Mouse (Mus musculus): ENCODE results near the gene Tmem208. TPM values are rescaled to one million over a fixed set of nuclear protein-coding genes. Genes with fewer than 3 reads are reported as not detected.

Gene Tmem208
- total RNA-seq, 1 experiment from 2014 or later, result 27.6 TPM

DNA sequence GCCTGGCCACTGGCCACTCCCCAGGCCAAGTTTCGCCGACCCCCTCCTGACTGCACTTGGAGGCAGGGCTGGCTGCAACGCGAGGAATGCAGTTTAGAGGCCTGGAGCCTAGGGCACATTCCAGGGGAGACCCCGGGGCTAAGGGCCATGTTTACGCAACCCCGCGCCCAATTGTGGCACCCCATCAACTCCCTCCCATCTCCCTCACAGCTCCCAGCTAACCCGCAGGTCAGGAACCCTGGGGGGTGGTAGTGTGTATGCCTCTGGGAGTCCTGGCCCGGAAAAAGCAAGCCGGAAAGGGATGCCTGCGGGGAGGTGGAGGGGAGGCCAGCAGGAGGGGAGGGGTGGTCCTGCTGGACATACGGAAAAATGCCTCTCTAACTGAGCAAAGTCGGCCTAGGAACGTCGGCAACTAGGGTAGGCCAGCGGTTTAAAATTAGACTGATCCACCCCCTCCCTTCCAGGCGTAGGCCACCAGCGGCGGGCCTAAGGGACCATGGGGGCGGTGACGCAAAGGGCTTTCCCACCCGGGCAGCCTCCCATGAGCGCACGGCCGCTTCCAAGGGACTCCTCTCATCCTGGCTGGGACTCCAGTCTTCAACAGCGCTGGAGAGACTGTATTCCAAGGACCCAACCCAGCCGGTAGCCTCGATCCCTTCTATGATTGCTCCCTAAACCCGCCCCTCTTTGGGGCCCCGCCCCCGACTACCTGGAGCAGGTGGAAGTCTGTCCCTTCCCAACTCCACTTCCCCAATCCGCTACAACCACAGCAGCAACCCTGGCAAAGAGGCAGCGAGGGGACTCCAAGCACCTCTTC, 20.7 kb downstream of the Tmem208 start:
- no peak for ATAC-seq (ENCODE audit: extremely low read depth, insufficient number of reproducible peaks, low FRiP score, poor library complexity, severe bottlenecking)

DNA sequence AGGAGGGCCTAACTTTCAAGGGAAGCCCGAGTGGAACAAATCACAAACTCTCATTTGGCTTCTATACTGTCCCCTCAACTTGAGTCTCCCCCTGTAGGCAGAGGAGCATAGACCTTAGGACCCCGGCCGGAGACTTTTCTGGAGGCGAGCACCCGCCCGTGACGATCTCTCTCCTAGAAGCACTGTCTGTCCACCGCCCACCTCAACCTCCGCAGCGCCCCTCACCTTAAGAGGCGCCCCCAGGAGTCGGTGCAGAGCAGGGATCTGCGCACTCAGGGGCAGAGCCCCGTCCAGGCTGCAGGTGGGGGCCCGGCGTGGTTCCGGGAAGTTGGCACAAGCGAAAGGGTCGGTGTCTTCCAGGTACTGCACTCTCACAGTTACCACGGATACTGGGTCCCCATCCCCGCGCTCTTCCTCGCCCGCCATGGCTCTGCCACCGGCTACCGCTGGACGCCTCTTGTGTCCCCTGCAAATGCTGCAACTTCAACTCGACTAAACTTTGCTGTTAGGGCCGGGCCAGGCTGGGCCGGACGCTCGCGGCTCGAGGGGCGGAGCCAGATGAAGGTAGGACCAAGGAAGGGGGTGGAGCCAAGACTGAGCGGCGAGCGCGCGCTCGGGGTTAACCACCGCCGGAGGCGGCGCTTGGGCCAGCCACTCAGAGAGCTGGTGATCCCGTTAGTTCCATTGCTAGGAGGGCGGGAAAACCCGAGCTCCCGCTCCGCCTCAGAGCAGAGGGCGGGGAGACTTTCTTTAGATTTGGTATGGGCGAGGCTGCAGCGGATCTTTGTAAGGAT, 21.5 kb downstream of the Tmem208 start, which contains the start of gene Fhod1:
TSS of gene Fhod1 (minus strand) at position 526 of the 794 bp plus-strand sequence.
- ATAC-seq (ENCODE audit: extremely low read depth, insufficient number of reproducible peaks, low FRiP score, poor library complexity, severe bottlenecking), result peak; percentile 80

DNA sequence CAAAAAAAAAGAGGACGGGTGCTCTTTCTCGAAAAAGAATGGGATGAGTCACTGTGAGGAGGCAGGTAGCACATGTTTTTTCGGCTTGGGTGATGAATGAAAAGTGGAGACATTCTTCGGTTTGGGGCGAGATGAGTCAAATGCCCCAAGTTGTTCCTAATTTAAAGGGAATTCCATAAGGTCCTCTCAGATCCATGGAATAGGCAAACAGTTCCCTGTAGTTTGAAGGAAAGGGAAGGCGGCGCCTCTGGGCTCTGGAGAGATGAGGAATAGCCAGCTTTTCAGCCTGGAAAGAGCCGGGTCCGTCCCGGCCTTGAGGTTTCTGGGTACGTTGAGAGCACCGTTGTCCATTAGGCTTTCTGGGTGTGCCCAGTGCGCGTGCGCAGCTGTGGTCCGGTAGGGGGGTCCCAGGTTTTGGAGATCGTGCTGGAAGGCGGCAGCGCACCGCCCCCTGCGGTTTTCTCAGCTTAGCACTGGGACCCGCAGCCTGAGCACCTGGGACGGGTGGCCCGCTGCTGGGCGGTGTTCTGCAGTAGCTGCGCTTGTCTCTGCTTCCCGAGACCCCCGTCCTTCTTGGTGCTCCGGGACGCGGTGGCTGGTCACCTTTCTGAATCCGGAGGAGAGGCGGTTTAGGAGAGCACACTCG, 22.4 kb downstream of the Tmem208 start, which contains the start of gene Slc9a5:
TSS of gene Slc9a5 (plus strand) at position 394 of the 646 bp plus-strand sequence.
- no peak for ATAC-seq (ENCODE audit: extremely low read depth, insufficient number of reproducible peaks, low FRiP score, poor library complexity, severe bottlenecking)

DNA sequence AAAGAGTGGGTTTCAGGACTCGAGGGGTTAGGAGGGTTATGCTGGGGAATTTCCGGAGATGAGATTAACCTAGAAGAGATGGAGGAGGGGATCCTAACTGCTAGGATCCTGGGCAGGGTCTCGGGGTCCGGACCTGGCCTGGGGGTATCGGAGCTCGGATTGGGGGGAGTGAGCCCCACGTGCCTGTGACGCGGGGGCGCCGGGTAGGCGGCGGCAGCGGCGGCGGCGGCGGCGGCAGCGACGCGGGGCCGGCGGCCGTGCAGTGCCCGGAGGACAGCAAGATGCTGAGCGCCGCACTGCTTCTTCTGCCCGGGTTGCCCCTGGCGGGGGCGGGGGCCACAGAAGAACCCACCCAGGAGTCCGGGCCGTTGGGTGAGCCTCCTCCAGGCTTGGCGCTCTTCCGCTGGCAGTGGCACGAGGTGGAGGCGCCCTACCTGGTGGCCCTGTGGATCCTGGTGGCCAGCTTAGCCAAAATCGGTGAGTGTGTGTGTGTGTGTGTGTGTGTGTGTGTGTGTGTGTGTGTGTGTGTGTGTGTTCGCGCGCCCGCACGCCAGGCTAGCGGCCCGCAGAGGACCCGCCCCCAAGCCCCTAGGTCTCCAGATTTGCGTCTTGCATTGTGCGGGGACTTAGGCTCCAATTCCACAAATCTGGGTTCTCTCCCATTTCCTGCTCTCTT, 23.1 kb downstream of the Tmem208 start:
- ATAC-seq (ENCODE audit: extremely low read depth, insufficient number of reproducible peaks, low FRiP score, poor library complexity, severe bottlenecking), result no peak

DNA sequence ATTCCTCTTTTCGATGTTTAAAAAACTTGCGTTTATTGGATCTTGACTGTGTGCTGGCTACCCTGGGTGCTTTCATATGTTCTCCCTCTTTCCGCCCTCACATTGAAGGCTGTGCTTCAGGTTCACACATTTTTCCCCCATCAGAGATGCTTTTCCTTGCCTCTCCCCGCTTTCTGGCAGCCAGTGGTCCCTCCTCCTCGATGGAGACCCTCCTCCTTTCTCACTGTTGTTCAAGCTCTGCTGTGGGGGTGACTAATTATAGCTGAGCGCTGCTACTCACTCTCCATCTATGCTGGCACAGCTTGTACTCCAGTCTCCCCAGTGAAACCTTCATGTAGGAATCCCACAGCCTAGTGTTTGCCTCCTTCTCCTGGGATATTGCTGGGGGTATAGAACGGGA, 24.0 kb downstream of the Tmem208 start:
- no peak for ATAC-seq (ENCODE audit: extremely low read depth, insufficient number of reproducible peaks, low FRiP score, poor library complexity, severe bottlenecking)

DNA sequence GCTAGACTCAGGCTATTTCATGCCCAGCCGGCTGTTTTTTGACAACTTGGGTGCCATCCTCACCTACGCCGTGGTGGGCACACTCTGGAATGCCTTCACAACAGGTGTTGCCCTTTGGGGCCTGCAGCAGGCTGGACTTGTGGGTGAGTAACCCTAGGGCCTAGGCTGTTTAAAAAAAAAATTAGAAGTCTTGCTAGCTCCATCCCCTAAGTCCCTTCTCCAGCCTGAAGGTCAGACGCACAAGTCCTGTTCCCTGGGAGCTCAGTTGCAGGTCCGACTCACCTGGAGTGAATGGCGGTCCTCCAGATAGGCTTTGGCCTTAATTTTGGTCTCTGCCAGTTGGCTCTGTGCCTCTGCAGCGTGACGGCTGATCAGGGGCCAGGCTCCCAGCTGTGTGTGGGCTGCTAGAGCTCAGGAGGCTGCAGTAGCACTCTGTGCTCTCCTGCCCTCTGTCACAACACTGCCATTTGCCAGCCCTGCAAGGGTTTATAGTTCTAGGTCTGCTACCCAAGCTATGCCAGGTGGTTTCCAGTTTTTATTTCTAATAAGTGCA, 27.5 kb downstream of the Tmem208 start:
- no peak for ATAC-seq (ENCODE audit: extremely low read depth, insufficient number of reproducible peaks, low FRiP score, poor library complexity, severe bottlenecking)

DNA sequence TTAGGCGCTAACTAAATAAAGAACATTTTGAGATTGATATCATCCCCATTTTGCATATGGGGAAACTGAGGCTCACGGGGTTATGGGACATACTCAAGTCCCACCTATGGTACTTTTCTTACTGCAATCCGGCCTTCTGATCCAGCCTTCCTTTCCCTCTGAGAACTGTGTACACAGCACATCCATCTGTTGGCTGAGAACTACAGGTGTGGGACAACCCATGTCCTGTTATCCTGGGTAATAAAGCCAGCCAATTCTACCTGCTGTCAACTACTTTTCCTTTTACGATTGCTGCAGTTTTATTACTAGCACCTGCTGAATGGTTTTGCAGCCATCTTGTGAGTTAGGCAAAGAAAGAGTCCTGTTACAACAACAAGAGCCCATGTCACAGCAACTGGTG, 28.4 kb downstream of the Tmem208 start:
- ATAC-seq (ENCODE audit: extremely low read depth, insufficient number of reproducible peaks, low FRiP score, poor library complexity, severe bottlenecking), result no peak

DNA sequence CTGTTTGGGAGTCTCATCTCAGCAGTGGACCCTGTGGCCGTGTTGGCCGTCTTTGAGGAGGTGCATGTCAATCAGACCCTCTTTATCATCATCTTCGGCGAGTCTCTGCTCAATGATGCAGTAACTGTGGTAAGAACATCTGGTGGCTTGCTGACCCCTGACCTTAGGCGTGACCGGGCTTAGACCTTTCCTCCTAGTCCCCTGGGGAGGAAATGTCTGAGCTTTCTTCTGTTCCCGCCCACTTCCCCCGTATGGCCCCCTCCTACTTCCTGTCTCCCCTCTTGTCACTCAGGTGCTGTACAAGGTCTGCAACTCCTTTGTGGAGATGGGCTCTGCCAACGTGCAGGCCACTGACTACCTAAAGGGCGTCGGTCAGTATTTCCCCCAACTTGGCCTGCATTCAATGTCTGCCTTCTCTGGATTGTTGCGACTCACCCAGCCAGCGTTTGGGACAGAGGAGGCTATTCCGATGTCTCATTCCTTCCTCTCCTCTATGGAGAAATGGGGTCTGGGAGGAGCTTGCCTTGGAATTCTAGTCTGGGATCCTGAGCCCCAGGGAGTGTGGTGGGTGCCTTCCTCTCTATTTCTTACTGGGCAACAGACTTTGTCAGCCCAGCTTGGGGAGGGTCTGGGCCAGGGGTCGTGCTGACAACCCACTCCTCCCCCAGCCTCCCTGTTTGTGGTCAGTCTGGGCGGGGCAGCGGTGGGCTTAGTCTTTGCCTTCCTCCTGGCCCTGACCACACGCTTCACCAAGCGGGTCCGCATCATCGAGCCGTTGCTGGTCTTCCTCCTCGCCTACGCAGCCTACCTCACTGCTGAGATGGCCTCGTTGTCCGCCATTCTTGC, 29.2 kb downstream of the Tmem208 start:
- 0 out of 2 replicates have a peak, but pooled peaks have one; percentile 14 for ATAC-seq (ENCODE audit: extremely low read depth, insufficient number of reproducible peaks, low FRiP score, poor library complexity, severe bottlenecking)

DNA sequence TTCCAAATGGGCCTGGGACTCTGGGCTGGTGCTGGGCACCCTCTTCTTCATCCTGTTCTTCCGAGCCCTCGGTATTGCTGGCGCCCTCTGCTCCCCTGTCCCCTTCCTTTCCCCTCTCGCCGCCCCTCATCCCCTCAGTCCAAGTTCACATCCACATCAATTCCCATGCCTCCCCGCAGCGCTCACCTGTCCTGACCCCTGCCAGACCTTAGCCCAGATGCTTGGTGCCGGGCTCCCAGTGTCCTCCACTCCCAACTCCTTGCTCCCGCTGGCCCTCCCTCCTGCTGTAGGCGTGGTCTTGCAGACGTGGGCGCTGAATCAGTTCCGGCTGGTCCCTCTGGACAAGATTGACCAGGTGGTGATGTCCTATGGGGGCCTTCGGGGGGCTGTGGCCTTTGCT, 30.5 kb downstream of the Tmem208 start:
- ATAC-seq (ENCODE audit: extremely low read depth, insufficient number of reproducible peaks, low FRiP score, poor library complexity, severe bottlenecking), result no peak

DNA sequence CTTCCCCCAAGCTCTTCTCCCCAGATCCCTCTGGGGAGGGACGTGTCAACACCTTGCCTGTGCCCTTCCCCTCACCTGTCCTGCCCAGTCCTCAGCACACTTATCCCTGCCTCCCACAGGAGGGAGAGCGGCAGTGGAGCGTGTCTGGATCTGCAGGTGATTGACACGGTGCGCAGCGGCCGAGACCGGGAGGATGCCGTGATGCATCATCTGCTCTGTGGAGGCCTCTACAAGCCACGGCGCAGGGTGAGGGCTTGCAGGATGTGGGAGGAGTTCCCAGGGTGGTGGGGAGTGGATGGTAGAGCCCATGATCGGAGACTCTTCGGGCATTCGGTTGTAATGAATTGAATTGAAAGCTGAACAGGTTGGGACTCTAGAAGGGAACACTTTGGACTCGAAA, 33.1 kb downstream of the Tmem208 start:
- no peak for ATAC-seq (ENCODE audit: extremely low read depth, insufficient number of reproducible peaks, low FRiP score, poor library complexity, severe bottlenecking)

DNA sequence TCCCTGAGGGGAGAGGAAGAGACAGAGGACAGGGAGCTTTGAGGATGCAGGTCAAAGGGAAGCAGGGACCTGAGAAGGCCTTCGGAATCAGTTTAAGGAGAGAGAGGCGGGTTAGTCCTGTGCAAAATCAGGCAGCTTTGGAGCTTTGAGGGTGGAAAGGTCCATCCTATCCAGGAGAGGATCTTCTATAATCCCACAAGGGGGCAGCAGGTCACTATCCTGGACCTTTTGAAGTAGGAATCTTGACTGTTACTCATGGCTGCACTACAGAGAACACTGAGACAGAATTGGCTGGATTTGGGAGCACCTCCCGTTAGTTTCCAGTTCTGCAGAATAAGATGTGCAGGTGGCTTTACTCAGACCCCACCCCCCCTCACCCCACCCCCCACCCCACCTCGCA, 33.5 kb downstream of the Tmem208 start:
- no peak for ATAC-seq (ENCODE audit: extremely low read depth, insufficient number of reproducible peaks, low FRiP score, poor library complexity, severe bottlenecking)

DNA sequence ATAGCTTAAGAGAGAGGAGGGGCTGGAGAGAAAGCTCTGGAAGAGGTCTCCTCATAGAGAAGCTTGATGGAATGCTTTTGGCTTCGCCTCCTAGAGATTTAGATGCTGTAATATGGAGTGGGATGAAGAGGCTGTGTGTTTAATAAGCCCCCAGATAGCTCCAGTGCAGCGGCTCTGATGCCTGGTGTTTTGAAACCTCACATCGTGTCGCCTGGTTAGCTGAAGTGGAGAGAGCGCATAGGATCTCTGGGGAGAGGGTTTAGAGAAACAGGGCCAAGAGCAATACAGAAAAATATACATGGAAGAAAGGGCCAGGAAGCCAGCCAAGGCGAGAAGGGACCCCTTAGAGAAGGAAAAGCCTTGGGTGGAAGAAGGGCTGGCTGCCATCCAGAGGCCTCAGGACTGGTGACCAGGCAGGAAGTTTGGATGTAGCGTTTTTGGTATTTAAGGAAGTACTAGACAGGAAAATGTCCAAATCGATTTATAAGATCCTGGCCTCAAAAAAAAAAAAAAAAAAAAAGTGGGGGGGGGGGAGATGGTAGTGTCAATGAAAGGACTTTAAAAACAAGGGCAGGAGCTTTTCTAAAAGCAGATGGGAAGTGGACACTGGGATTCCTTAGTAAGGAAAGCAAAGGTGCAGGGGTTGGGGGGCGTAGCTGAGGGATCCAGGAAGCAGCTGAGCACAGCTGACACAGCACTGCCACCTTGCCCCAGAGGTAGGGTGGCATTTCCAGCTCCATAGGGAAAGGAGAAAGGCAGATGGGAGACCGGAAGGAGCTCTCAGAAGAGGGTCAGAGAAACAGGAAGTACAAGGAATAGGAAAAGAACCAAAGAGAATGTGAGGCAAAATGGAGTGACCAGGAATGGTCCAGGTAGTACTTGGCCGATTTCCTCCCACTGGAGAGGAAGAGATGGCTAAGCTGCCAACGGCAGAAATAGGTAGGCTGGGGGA, 35.9 kb downstream of the Tmem208 start:
- no peak for ATAC-seq (ENCODE audit: extremely low read depth, insufficient number of reproducible peaks, low FRiP score, poor library complexity, severe bottlenecking)

DNA sequence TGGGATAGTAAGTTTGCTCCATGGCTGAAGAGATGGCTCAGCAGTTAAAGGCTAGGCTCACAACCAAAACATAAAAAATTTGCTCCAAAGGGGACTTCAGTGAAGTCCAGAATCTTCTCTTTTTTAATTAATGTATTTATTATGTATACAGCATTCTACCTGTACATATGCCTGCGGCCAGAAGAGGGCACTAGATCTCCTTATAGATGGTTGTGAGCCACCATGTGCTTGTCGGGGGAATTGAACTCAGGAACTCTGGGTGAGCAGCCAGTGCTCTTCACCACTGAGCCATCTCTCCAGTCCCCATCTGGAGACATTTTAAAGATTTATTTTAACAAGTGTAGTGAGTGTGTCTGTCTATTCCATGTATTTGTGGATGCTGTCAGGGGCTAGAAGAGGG, 41.0 kb downstream of the Tmem208 start:
- no peak for ATAC-seq (ENCODE audit: extremely low read depth, insufficient number of reproducible peaks, low FRiP score, poor library complexity, severe bottlenecking)

DNA sequence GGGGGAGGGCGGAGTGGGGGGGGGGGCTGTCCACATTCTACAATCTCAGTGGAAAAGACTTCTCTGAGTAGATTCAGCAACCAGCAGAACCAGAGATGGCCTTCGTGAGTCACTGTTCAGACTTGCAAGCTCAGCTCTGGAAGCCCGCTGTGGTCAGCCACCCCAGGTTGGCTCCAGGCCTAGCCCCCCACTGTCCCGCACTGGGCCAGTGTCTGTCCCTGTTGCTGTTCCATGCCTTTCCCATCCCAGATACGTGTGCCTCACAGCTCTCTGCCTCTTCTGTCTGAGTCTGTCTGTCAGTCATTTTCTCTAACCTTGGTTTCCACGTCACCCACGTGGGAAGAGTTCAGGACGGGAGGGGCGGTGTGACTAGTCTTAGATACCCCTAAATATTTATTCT, 46.3 kb downstream of the Tmem208 start:
- ATAC-seq (ENCODE audit: extremely low read depth, insufficient number of reproducible peaks, low FRiP score, poor library complexity, severe bottlenecking), result no peak

DNA sequence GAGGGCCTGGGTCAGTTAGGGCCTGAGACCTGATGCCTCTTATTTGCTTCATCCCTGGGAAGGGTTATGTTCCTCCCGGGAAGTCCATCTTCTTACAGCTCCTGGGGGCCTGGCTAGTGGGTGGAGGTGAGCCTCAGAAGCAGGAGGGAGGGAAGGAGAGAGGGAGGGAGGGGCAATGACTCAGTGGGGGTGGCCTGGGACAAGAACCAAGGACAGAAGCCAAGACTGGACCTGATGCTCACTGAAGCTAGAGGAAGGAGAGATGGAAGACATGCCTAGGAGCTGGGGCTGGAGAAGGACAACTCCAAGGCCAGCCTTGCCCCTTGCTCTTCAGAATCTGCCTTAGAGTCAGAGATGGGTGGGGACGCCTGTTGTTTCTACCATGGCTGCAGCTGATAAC, 46.9 kb downstream of the Tmem208 start, which contains the start of gene Plekhg4:
TSS of gene Plekhg4 (plus strand) at position 243 of the 400 bp plus-strand sequence.
- no peak for ATAC-seq (ENCODE audit: extremely low read depth, insufficient number of reproducible peaks, low FRiP score, poor library complexity, severe bottlenecking)

DNA sequence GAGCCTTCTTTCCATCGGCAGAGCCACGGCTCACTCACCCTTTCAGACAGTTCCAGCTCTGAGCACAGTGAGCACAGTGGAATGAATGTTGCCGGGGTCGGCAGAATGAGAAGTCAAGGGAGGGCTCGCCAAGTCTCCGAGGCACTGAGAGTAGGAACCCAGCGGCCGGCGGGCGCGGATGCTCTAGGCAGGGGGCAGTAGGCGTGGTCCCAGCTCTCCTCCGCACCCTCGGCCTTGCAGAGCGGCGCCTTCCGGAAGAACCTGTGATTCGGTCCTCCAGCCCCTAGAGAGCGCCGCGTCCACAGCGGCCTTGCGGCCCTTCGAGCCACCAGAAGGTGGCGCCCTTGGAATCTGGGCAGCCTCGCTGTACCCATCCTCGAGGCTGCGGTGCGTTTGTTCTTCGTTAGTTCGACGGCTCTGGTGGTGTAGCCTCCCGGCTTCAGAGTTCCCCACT, 48.4 kb downstream of the Tmem208 start:
- ATAC-seq (ENCODE audit: extremely low read depth, insufficient number of reproducible peaks, low FRiP score, poor library complexity, severe bottlenecking), result no peak

DNA sequence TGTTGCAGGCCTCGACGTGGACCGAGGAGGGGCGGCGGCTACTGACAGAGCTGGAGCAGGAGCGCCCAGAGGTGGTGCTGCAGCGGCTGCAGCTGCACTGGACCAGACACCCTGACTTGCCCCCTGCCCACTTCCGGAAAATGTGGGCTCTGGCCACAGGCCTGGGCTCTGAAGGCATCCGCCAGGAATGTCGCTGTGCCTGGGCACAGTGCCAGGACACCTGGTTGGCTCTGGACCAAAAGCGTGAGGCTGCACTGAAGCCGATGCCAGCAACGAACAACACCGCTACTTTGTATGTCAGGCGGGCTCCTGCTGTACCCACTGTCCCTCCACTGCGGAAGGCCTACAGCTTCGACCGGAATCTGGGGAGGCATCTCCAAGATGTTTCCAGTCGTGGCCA, 52.5 kb downstream of the Tmem208 start:
- no peak for ATAC-seq (ENCODE audit: extremely low read depth, insufficient number of reproducible peaks, low FRiP score, poor library complexity, severe bottlenecking)

All from neutrophil, adult 5-6 weeks (primary cell).